Mouse (Mus musculus) cerebellum, adult 11-12 months (tissue): Measurements from ENCODE around the gene Rgs9.
"Not testable (repeated sequence)": the region's sequence is repeated elsewhere in the genome, so short reads cannot be mapped to it uniquely, and the experiment has no call there.

Source experiments
- DNase-seq: peaks from one replicate; pipeline ENCODE4 v3.0.0; 2022

Rgs9 gene

GRCm38 (mm10) chr11:109302338-109302737 lies 4.4 kb upstream of the Rgs9 start:
- DNase-seq = no peak

GRCm38 (mm10) chr11:109297031-109297430 lies 898 bp downstream of the Rgs9 start:
- DNase-seq = no peak

- no peak for DNase-seq
These were observed 5.9 kb downstream of the Rgs9 start for GRCm38 (mm10) chr11:109292056-109292455.

DNA sequence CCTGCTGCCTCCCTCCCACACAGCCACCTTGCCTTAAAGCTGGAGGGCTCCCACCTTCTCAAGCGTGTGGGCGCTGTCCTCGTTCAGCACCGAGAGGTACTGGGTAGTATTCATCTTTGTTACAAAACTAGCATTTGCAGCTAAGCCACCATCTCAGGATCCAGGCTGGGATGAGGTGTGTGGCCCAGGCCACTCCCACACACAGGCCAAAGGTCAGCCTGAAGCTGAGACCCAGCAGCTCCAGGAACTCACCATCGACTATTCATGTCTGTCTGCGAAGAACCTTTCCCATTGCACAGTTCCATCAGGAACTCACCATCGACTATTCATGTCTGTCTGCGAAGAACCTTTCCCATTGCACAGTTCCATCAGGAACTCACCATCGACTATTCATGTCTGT lies 8.6 kb downstream of the Rgs9 start:
- not testable (repeated sequence) for DNase-seq

DNA sequence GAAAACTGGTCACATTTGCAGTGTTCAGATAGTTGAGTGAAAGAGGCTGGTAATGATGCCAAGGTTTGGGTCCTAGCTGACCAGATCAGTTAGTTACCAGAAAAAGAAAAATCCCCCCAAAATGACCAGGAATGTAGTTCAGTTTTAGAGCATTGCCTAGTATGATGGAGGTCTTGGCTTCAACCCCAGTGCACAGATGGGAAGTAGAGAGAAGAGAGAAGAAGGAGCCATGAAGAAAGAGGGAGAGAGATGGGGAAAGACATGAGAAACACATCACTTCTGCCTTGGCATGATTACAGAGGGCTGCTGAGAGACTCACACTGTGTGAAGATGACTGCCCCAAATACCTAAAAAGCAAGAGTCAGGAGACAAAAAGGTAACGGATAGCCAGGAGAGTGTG lies 13.1 kb downstream of the Rgs9 start:
- DNase-seq = no peak

- DNase-seq = no peak
These were observed 19.7 kb downstream of the Rgs9 start for GRCm38 (mm10) chr11:109278186-109278585.

DNA sequence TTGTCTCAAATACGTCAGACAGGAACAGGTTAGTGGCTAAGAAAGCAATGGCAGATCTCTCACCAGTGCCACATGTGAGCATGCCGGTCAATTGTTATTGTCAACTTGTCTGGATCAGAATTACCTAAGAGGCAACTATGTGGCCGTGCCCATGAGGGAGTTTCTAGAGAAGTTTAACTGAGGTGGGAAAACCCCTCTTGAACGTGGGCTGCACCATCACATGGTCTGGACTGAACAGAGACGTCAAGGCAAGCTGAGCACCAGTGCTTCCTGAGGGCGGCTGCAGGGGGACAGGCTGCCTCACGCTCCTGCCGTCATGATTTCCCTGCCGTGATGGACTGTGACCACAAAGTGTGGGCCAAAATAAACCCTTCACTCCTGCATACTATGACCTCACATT lies 26.5 kb downstream of the Rgs9 start:
- DNase-seq = no peak

- no peak for DNase-seq
These were observed 27.6 kb downstream of the Rgs9 start for GRCm38 (mm10) chr11:109270366-109270765.

DNA sequence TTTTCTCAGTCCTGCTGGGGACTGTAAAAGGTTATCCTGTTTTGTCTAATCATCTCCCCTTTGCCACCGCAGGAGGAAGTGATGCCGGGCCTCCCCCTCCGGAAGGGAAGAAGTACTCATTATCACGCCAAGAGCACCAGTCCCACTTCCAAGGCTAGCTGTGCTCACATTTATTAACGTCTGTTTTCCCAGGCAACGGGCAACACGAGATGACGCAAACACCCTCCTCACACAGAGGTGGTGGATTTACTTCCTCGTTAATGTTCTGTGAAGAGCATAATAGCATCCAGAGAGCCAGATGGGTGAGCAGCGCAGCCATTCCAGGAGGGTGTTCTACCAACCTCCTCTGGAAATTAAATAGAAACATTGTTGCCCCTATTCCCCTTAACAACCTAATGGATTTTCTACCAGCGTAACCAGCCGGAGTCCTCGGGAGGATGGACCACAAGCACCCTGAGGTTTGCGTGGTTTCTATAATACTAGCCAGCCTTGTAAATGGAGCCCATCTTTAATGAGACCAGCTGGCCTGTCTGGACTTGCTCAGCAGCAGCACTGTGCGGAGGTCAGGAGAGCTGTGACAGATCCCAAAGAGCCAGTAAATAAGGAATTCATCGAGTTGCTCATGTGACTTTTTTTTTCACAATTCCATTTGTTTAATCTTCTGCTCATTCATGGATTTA lies 28.1 kb downstream of the Rgs9 start:
- no peak for DNase-seq

- no peak for DNase-seq
These were observed 28.7 kb downstream of the Rgs9 start for GRCm38 (mm10) chr11:109269283-109269661.

GRCm38 (mm10) chr11:109266161-109266910 lies 31.6 kb downstream of the Rgs9 start:
- no peak for DNase-seq

- no peak for DNase-seq
These were observed 33.7 kb downstream of the Rgs9 start for GRCm38 (mm10) chr11:109264159-109264768.

DNA sequence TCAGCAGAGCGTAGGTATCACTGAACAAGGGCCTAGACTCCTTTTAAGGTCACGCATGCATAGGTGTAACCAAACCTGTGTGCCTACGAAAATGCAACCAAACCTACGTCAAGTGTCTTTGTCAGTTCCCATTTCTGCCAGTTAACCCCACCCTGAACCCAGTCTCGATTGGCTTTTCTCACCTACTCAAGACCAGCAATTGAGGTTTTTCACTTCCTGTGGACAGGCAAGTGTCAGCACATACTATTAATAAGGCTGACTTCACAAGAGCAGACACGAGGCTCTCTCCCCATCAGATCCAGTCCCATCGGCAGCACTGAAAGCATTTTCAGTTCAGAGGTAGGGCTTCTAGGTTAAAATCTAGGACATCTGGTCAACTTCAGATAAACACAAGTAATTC lies 37.4 kb downstream of the Rgs9 start:
- no peak for DNase-seq

GRCm38 (mm10) chr11:109258941-109259910 lies 38.7 kb downstream of the Rgs9 start:
- DNase-seq = no peak

DNA sequence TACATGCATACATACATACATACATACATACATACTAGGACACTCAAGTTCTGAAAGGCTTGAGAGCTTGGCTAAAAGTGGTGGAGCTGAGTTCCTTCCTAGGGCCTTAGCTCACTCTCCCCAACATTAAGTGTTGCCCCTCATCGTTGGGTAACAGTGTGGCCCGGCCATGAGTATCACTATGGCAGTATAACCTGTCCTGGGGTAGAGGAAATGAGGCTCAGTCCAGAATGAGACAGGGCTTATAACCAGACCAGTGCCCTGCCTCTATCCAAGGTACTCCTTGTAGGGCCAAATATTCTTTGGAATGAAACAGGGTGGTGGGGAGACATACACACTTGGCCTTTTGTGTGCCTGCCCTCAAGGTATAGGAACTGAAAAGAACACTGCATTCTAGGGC lies 40.1 kb downstream of the Rgs9 start:
- DNase-seq = no peak

DNA sequence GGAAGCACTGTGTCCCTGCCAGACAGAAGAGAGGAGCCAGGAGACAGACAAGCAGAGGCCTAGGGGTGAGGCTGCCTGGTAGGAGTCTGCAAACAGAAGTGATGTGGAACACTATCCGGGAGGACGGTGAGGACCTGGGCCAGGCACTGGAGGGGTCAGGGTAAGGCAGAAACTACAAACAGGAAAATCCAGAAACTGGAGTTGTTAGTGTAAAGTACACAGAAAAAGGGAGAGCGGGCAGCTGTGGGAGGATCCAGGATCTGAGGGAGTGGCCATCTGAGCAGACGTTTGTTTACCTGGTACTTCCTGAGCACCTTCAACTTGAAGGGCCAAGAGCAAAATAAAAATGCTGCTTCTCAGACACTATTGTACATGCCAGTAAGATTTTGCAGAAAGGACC lies 42.9 kb downstream of the Rgs9 start:
- no peak for DNase-seq

DNA sequence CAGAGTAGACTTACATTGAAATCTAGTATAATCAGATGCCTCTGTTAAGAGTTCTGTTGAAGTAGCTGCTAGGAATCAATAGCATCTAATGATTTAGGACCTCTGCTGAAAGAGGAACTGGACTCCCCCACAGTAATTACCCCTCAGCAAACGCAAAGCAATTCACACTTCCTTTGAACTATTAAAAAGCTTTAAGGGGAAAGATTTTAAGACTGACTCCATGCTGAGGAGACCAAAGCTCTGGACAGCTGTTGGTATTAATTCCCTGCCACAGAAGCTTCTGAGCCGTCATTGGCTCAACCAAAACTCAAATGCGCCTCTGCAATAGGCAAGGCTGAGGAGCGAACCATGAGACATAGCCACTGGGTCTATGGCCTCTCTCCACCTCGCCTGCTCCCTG lies 45.4 kb downstream of the Rgs9 start:
- DNase-seq = no peak

GRCm38 (mm10) chr11:109250566-109250965 lies 47.4 kb downstream of the Rgs9 start:
- DNase-seq = no peak

GRCm38 (mm10) chr11:109246920-109247319 lies 51.0 kb downstream of the Rgs9 start:
- DNase-seq = no peak

- DNase-seq = peak; percentile 31
These were observed 53.1 kb downstream of the Rgs9 start for GRCm38 (mm10) chr11:109244635-109245360.

- DNase-seq = no peak
These were observed 57.8 kb downstream of the Rgs9 start for GRCm38 (mm10) chr11:109240126-109240525.

- no peak for DNase-seq
These were observed 59.3 kb downstream of the Rgs9 start for GRCm38 (mm10) chr11:109238671-109239070.
